Mouse (Mus musculus) adrenal gland, postnatal 4 days (tissue): Measurements from ENCODE around the gene Gcc1. TPM values are rescaled to one million over a fixed set of nuclear protein-coding genes. Genes with fewer than 3 reads are reported as not detected.

Experiments used
- total RNA-seq, 2 experiments: library from RNA; stranded (reverse); gene quantifications; 2 replicates each; pipeline ENCODE4 v1.2.3; 2021

The Gcc1 gene
- total RNA-seq, 2 experiments from 2014 or later: 17.3 to 20.6 TPM

Other genes with a start within 250 kb of the Gcc1 start
- 10 to 100 TPM; 23.6 to 25.7 TPM for gene Zfp800, start 30.4 kb downstream of the Gcc1 start, total RNA-seq
- gene Arf5, start 4.8 kb downstream of the Gcc1 start, total RNA-seq: 100 to 1,000 TPM; 202 to 211 TPM
- gene Fscn3, start 601 bp downstream of the Gcc1 start, total RNA-seq: not detected
- not detected for gene Pax4, start 21.0 kb upstream of the Gcc1 start, total RNA-seq
- 100 to 1,000 TPM; 148 to 163 TPM for gene Snd1, start 46.7 kb upstream of the Gcc1 start, total RNA-seq